Mouse (Mus musculus): ENCODE data around the gene Tcaf3. TPM values are rescaled to one million over a fixed set of nuclear protein-coding genes. Genes with fewer than 3 reads are reported as not detected.

Gene Tcaf3
- total and polyA plus RNA-seq, 2 experiments from 2014 or later, result not detected

GRCm38 (mm10) chr6:42544846-42545245, 52.6 kb downstream of the Tcaf3 start:
- H3K27me3 ChIP-seq (ENCODE audit: insufficient read depth, low read length), result no peaks in the 10 kb centered on the region
- 42% methylated on average over 1 of the region's 1 CpGs for WGBS
- H3K9ac ChIP-seq, result no peak overlapping the region
- ATAC-seq, result no peak
- no peak for TF ChIP-seq CTCF (IDR thresholded peaks at IDR 0.05; ENCODE audit: low read depth)
- H3K36me3 ChIP-seq (ENCODE audit: insufficient read depth), result no peaks in the 10 kb centered on the region
- H3K4me1 ChIP-seq (ENCODE audit: insufficient read depth), result no peaks in the 10 kb centered on the region
- H3K9me3 ChIP-seq (ENCODE audit: low read length), result no peaks in the 10 kb centered on the region
- no peak overlapping the region for H3K27ac ChIP-seq (ENCODE audit: low read depth, low read length)
- no peak overlapping the region for H3K4me2 ChIP-seq (ENCODE audit: low read depth)
- DNase-seq, result no peak
- H3K4me3 ChIP-seq (ENCODE audit: low read depth, low read length), result no peak overlapping the region

- H3K36me3 ChIP-seq (ENCODE audit: insufficient read depth), result no peaks in the 10 kb centered on the region
- TF ChIP-seq CTCF (IDR thresholded peaks at IDR 0.05; ENCODE audit: low read depth), result no peak
- ATAC-seq (no peak), DNase-seq (no peak)
- H3K9me3 ChIP-seq (ENCODE audit: low read length), result no peaks in the 10 kb centered on the region
- no peak overlapping the region for H3K4me3 ChIP-seq (ENCODE audit: low read depth, low read length)
- H3K9ac ChIP-seq, result no peak overlapping the region
- WGBS, result 68% methylated on average over 4 of the region's 4 CpGs
- H3K27me3 ChIP-seq (ENCODE audit: insufficient read depth, low read length), result no peaks in the 10 kb centered on the region
- no peak overlapping the region for H3K27ac ChIP-seq (ENCODE audit: low read depth, low read length)
- no peaks in the 10 kb centered on the region for H3K4me1 ChIP-seq (ENCODE audit: insufficient read depth)
- H3K4me2 ChIP-seq (ENCODE audit: low read depth), result no peak overlapping the region
These were observed 55.2 kb downstream of the Tcaf3 start for GRCm38 (mm10) chr6:42542036-42543031.

GRCm38 (mm10) chr6:42540681-42541080, 56.8 kb downstream of the Tcaf3 start:
- Histone ChIP-seq H3K36me3 (ENCODE audit: insufficient read depth) (no peaks in the 10 kb centered on the region), H3K27ac (ENCODE audit: low read depth, low read length) (no peak overlapping the region), H3K4me1 (ENCODE audit: insufficient read depth) (no peaks in the 10 kb centered on the region), H3K4me3 (ENCODE audit: low read depth, low read length) (no peak overlapping the region), H3K9ac (no peak overlapping the region), H3K27me3 (ENCODE audit: insufficient read depth, low read length) (no peaks in the 10 kb centered on the region), H3K4me2 (ENCODE audit: low read depth) (no peak overlapping the region), H3K9me3 (ENCODE audit: low read length) (no peaks in the 10 kb centered on the region)
- ATAC-seq, result no peak
- no peak for DNase-seq
- TF ChIP-seq CTCF (IDR thresholded peaks at IDR 0.05; ENCODE audit: low read depth), result no peak
- 93% methylated on average over 1 of the region's 1 CpGs for WGBS

- Histone ChIP-seq H3K4me2 (ENCODE audit: low read depth) (no peak overlapping the region), H3K4me1 (ENCODE audit: insufficient read depth) (no peaks in the 10 kb centered on the region), H3K27ac (ENCODE audit: low read depth, low read length) (no peak overlapping the region), H3K36me3 (ENCODE audit: insufficient read depth) (no peaks in the 10 kb centered on the region), H3K9me3 (ENCODE audit: low read length) (no peaks in the 10 kb centered on the region), H3K4me3 (ENCODE audit: low read depth, low read length) (no peak overlapping the region), H3K27me3 (ENCODE audit: insufficient read depth, low read length) (no peaks in the 10 kb centered on the region), H3K9ac (no peak overlapping the region)
- WGBS, result 85% methylated on average over 1 of the region's 1 CpGs
- DNase-seq, result no peak
- ATAC-seq, result no peak
- TF ChIP-seq CTCF (IDR thresholded peaks at IDR 0.05; ENCODE audit: low read depth), result no peak
These were observed 57.8 kb downstream of the Tcaf3 start for GRCm38 (mm10) chr6:42539711-42540110.

Other genes starting within 250 kb of the Tcaf3 start
- gene Zyx, start 248.1 kb downstream of the Tcaf3 start, total RNA-seq (2014; rRNA removed), result 30.5 and 35.6 TPM in 2 replicates
- gene Zyx, start 248.1 kb downstream of the Tcaf3 start, polyA plus RNA-seq (2015; fragmentation: Nextera tagmentation; extraction: Ambion mirVana), result 43.5 and 51.6 TPM in 2 replicates
- gene Epha1, start 224.4 kb downstream of the Tcaf3 start, total RNA-seq (2014; rRNA removed), result 0.62 and 0.86 TPM in 2 replicates
- gene Epha1, start 224.4 kb downstream of the Tcaf3 start, polyA plus RNA-seq (2015; fragmentation: Nextera tagmentation; extraction: Ambion mirVana), result 0.20 and 0.67 TPM in 2 replicates
- not detected in 2 replicates for gene Tas2r143, start 197.5 kb downstream of the Tcaf3 start, total RNA-seq (2014; rRNA removed)
- gene Tas2r143, start 197.5 kb downstream of the Tcaf3 start, polyA plus RNA-seq (2015; fragmentation: Nextera tagmentation; extraction: Ambion mirVana), result not detected in 2 replicates
- gene Tas2r135, start 192.3 kb downstream of the Tcaf3 start, total RNA-seq (2014; rRNA removed), result 0.77 TPM in 1 of 2 replicates, not detected in the other
- gene Tas2r135, start 192.3 kb downstream of the Tcaf3 start, polyA plus RNA-seq (2015; fragmentation: Nextera tagmentation; extraction: Ambion mirVana), result not detected in 2 replicates
- not detected in 2 replicates for gene Tas2r126, start 163.2 kb downstream of the Tcaf3 start, total RNA-seq (2014; rRNA removed)
- not detected in 2 replicates for gene Tas2r126, start 163.2 kb downstream of the Tcaf3 start, polyA plus RNA-seq (2015; fragmentation: Nextera tagmentation; extraction: Ambion mirVana)
- gene Olfr458, start 132.5 kb downstream of the Tcaf3 start, total RNA-seq (2014; rRNA removed), result not detected in 2 replicates
- gene Olfr458, start 132.5 kb downstream of the Tcaf3 start, polyA plus RNA-seq (2015; fragmentation: Nextera tagmentation; extraction: Ambion mirVana), result not detected in 2 replicates
- gene Olfr457, start 121.4 kb downstream of the Tcaf3 start, total RNA-seq (2014; rRNA removed), result not detected in 2 replicates
- gene Olfr457, start 121.4 kb downstream of the Tcaf3 start, polyA plus RNA-seq (2015; fragmentation: Nextera tagmentation; extraction: Ambion mirVana), result not detected in 2 replicates
- 0.15 TPM in 1 of 2 replicates, not detected in the other for gene Olfr456, start 110.5 kb downstream of the Tcaf3 start, total RNA-seq (2014; rRNA removed)
- gene Olfr456, start 110.5 kb downstream of the Tcaf3 start, polyA plus RNA-seq (2015; fragmentation: Nextera tagmentation; extraction: Ambion mirVana), result not detected in 2 replicates
- not detected in 2 replicates for gene Olfr455, start 50.1 kb downstream of the Tcaf3 start, total RNA-seq (2014; rRNA removed)
- gene Olfr455, start 50.1 kb downstream of the Tcaf3 start, polyA plus RNA-seq (2015; fragmentation: Nextera tagmentation; extraction: Ambion mirVana), result not detected in 2 replicates
- gene Tcaf2, start 47.6 kb upstream of the Tcaf3 start, total RNA-seq (2014; rRNA removed), result 2.0 and 2.4 TPM in 2 replicates
- 0.57 and 1.2 TPM in 2 replicates for gene Tcaf2, start 47.6 kb upstream of the Tcaf3 start, polyA plus RNA-seq (2015; fragmentation: Nextera tagmentation; extraction: Ambion mirVana)
- gene Tcaf1, start 112.4 kb upstream of the Tcaf3 start, total RNA-seq (2014; rRNA removed), result 242 and 286 TPM in 2 replicates
- gene Tcaf1, start 112.4 kb upstream of the Tcaf3 start, polyA plus RNA-seq (2015; fragmentation: Nextera tagmentation; extraction: Ambion mirVana), result 147 and 183 TPM in 2 replicates
- not detected in 2 replicates for gene Olfr453, start 141.7 kb upstream of the Tcaf3 start, total RNA-seq (2014; rRNA removed)
- not detected in 2 replicates for gene Olfr453, start 141.7 kb upstream of the Tcaf3 start, polyA plus RNA-seq (2015; fragmentation: Nextera tagmentation; extraction: Ambion mirVana)
- not detected in 2 replicates for gene Olfr38, start 158.7 kb upstream of the Tcaf3 start, total RNA-seq (2014; rRNA removed)
- not detected in 2 replicates for gene Olfr38, start 158.7 kb upstream of the Tcaf3 start, polyA plus RNA-seq (2015; fragmentation: Nextera tagmentation; extraction: Ambion mirVana)
- gene Olfr452, start 187.4 kb upstream of the Tcaf3 start, total RNA-seq (2014; rRNA removed), result not detected in 2 replicates
- gene Olfr452, start 187.4 kb upstream of the Tcaf3 start, polyA plus RNA-seq (2015; fragmentation: Nextera tagmentation; extraction: Ambion mirVana), result not detected in 2 replicates
- gene Olfr450, start 214.2 kb upstream of the Tcaf3 start, total RNA-seq (2014; rRNA removed), result not detected in 2 replicates
- not detected in 2 replicates for gene Olfr450, start 214.2 kb upstream of the Tcaf3 start, polyA plus RNA-seq (2015; fragmentation: Nextera tagmentation; extraction: Ambion mirVana)
- not detected in 2 replicates for gene Olfr449, start 236.7 kb upstream of the Tcaf3 start, total RNA-seq (2014; rRNA removed)
- gene Olfr449, start 236.7 kb upstream of the Tcaf3 start, polyA plus RNA-seq (2015; fragmentation: Nextera tagmentation; extraction: Ambion mirVana), result not detected in 2 replicates

All from forebrain, postnatal 0 days (tissue).